Mouse (Mus musculus): ENCODE data around the gene Bcas3. TPM values are rescaled to one million over a fixed set of nuclear protein-coding genes. Genes with fewer than 3 reads are reported as not detected.
"Not testable (repeated sequence)": the region's sequence is repeated elsewhere in the genome, so short reads cannot be mapped to it uniquely, and the experiment has no call there.

Gene Bcas3
- polyA plus RNA-seq, 1 experiment: 21.2 TPM

- H3K4me1 ChIP-seq (ENCODE audit: control insufficient read depth, insufficient read depth, insufficient read length, low read length): peaks cover 19% of the 10 kb centered on the region
- H3K4me3 ChIP-seq (ENCODE audit: insufficient read depth, low read depth, low read length); H3K27ac ChIP-seq (replicated peaks; ENCODE audit: low read depth, low read length): not testable (repeated sequence)
Observed at GRCm38 (mm10) chr11:85716730-85717129, 363.8 kb downstream of the Bcas3 start.

- no peak overlapping the region for H3K4me3 ChIP-seq (ENCODE audit: insufficient read depth, low read depth, low read length)
- no peak overlapping the region for H3K27ac ChIP-seq (replicated peaks; ENCODE audit: low read depth, low read length)
- H3K4me1 ChIP-seq (ENCODE audit: control insufficient read depth, insufficient read depth, insufficient read length, low read length): peaks cover 9% of the 10 kb centered on the region; the same call in 1 of the 2 replicates
Observed at GRCm38 (mm10) chr11:85719091-85719490, 366.1 kb downstream of the Bcas3 start.

- 0 out of 2 replicates have a peak overlapping the region, but pooled peaks have one; percentile 9 for H3K27ac ChIP-seq (replicated peaks; ENCODE audit: low read depth, low read length)
- peaks cover 9% of the 10 kb centered on the region; the same call in 1 of the 2 replicates for H3K4me1 ChIP-seq (ENCODE audit: control insufficient read depth, insufficient read depth, insufficient read length, low read length)
- no peak overlapping the region for H3K4me3 ChIP-seq (ENCODE audit: insufficient read depth, low read depth, low read length)
Observed at GRCm38 (mm10) chr11:85719766-85720165, 366.8 kb downstream of the Bcas3 start.

- H3K4me1 ChIP-seq (ENCODE audit: control insufficient read depth, insufficient read depth, insufficient read length, low read length): peaks cover 6% of the 10 kb centered on the region; the same call in 1 of the 2 replicates
- H3K4me3 ChIP-seq (ENCODE audit: insufficient read depth, low read depth, low read length): no peak overlapping the region
- H3K27ac ChIP-seq (replicated peaks; ENCODE audit: low read depth, low read length): no peak overlapping the region
Observed at GRCm38 (mm10) chr11:85720269-85720773, 367.4 kb downstream of the Bcas3 start.

- Histone ChIP-seq H3K27ac (replicated peaks; ENCODE audit: low read depth, low read length) (no peak overlapping the region), H3K4me1 (ENCODE audit: control insufficient read depth, insufficient read depth, insufficient read length, low read length) (peaks cover 6% of the 10 kb centered on the region; the same call in 1 of the 2 replicates), H3K4me3 (ENCODE audit: insufficient read depth, low read depth, low read length) (no peak overlapping the region)
Observed at GRCm38 (mm10) chr11:85721986-85722385, 369.0 kb downstream of the Bcas3 start.

- Histone ChIP-seq H3K27ac (replicated peaks; ENCODE audit: low read depth, low read length) (no peak overlapping the region), H3K4me3 (ENCODE audit: insufficient read depth, low read depth, low read length) (no peak overlapping the region), H3K4me1 (ENCODE audit: control insufficient read depth, insufficient read depth, insufficient read length, low read length) (peaks cover 5% of the 10 kb centered on the region; the same call in 1 of the 2 replicates)
Observed at GRCm38 (mm10) chr11:85724159-85724558, 371.2 kb downstream of the Bcas3 start.

- Histone ChIP-seq H3K4me3 (ENCODE audit: insufficient read depth, low read depth, low read length) (no peak overlapping the region), H3K4me1 (ENCODE audit: control insufficient read depth, insufficient read depth, insufficient read length, low read length) (no peaks in the 10 kb centered on the region), H3K27ac (replicated peaks; ENCODE audit: low read depth, low read length) (no peak overlapping the region)
Observed at GRCm38 (mm10) chr11:85729725-85730124, 376.8 kb downstream of the Bcas3 start.

GRCm38 (mm10) chr11:85732462-85733012 is 379.6 kb downstream of the Bcas3 start:
- H3K27ac ChIP-seq (replicated peaks; ENCODE audit: low read depth, low read length): no peak overlapping the region
- no peak overlapping the region for H3K4me3 ChIP-seq (ENCODE audit: insufficient read depth, low read depth, low read length)
- no peaks in the 10 kb centered on the region for H3K4me1 ChIP-seq (ENCODE audit: control insufficient read depth, insufficient read depth, insufficient read length, low read length)

GRCm38 (mm10) chr11:85733577-85733976 is 380.6 kb downstream of the Bcas3 start:
- H3K4me3 ChIP-seq (ENCODE audit: insufficient read depth, low read depth, low read length): no peak overlapping the region
- H3K4me1 ChIP-seq (ENCODE audit: control insufficient read depth, insufficient read depth, insufficient read length, low read length): peaks cover under 1% of the 10 kb centered on the region
- no peak overlapping the region for H3K27ac ChIP-seq (replicated peaks; ENCODE audit: low read depth, low read length)

- no peak overlapping the region for H3K27ac ChIP-seq (replicated peaks; ENCODE audit: low read depth, low read length)
- peaks cover 8% of the 10 kb centered on the region for H3K4me1 ChIP-seq (ENCODE audit: control insufficient read depth, insufficient read depth, insufficient read length, low read length)
- H3K4me3 ChIP-seq (ENCODE audit: insufficient read depth, low read depth, low read length): no peak overlapping the region
Observed at GRCm38 (mm10) chr11:85734317-85735211, 381.6 kb downstream of the Bcas3 start.

GRCm38 (mm10) chr11:85737227-85737626 is 384.3 kb downstream of the Bcas3 start:
- no peak overlapping the region for H3K4me3 ChIP-seq (ENCODE audit: insufficient read depth, low read depth, low read length)
- no peak overlapping the region for H3K27ac ChIP-seq (replicated peaks; ENCODE audit: low read depth, low read length)
- H3K4me1 ChIP-seq (ENCODE audit: control insufficient read depth, insufficient read depth, insufficient read length, low read length): peaks cover 10% of the 10 kb centered on the region

- Histone ChIP-seq H3K4me3 (ENCODE audit: insufficient read depth, low read depth, low read length) (no peak overlapping the region), H3K27ac (replicated peaks; ENCODE audit: low read depth, low read length) (no peak overlapping the region), H3K4me1 (ENCODE audit: control insufficient read depth, insufficient read depth, insufficient read length, low read length) (peaks cover 10% of the 10 kb centered on the region)
Observed at GRCm38 (mm10) chr11:85737893-85738292, 384.9 kb downstream of the Bcas3 start.

GRCm38 (mm10) chr11:85738585-85738984 is 385.6 kb downstream of the Bcas3 start:
- Histone ChIP-seq H3K27ac (replicated peaks; ENCODE audit: low read depth, low read length) (peak overlapping the region; percentile 50), H3K4me1 (ENCODE audit: control insufficient read depth, insufficient read depth, insufficient read length, low read length) (peaks cover 10% of the 10 kb centered on the region), H3K4me3 (ENCODE audit: insufficient read depth, low read depth, low read length) (no peak overlapping the region)

GRCm38 (mm10) chr11:85739266-85739977 is 386.5 kb downstream of the Bcas3 start:
- Histone ChIP-seq H3K27ac (replicated peaks; ENCODE audit: low read depth, low read length) (peak overlapping the region; percentile 31; the same call in 1 of the 2 replicates), H3K4me1 (ENCODE audit: control insufficient read depth, insufficient read depth, insufficient read length, low read length) (peaks cover 10% of the 10 kb centered on the region), H3K4me3 (ENCODE audit: insufficient read depth, low read depth, low read length) (no peak overlapping the region)

- H3K27ac ChIP-seq (replicated peaks; ENCODE audit: low read depth, low read length): no peak overlapping the region
- no peaks in the 10 kb centered on the region for H3K4me1 ChIP-seq (ENCODE audit: control insufficient read depth, insufficient read depth, insufficient read length, low read length)
- H3K4me3 ChIP-seq (ENCODE audit: insufficient read depth, low read depth, low read length): no peak overlapping the region
Observed at GRCm38 (mm10) chr11:85746373-85746772, 393.4 kb downstream of the Bcas3 start.

Data from brown adipose tissue, adult 24 weeks (tissue).